Mouse (Mus musculus): ENCODE data around the gene Cyb5r3. TPM values are rescaled to one million over a fixed set of nuclear protein-coding genes. Genes with fewer than 3 reads are reported as not detected.

Cyb5r3 gene
- polyA plus RNA-seq, 1 experiment from 2014 or later = 283 TPM

DNA sequence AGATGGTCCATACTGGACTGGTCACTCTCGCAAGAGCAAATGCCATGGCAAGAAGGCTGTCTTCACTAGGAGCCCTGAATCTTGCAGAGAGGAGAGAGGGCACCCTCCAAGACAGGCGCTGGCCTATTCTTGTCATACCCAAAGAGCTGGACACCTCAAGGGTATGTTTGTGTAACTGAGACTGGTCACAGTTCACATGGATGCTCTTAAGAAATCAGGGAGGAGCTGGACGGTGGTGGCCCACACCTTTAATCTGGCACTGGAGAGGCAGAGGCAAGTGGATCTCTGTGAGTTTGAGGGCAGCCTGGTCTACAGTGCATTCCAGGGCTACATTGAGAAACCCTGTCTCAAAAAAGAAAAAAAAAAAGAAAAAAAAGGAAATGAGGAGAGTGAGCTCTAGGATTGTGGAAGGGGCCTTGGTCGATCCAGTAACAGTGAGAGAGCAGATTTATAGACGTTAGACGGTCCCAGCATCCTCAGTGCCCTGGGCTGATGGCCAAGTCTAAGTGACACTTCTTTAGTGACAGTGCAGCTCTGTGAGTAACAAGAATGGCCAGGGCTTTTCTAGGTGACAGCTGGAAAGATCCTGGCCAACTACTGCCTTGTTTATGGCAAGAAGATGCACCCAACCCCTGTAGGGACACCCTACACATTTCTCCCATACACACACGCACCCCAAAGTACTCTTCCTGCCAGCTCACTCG lies 1.3 kb downstream of the Cyb5r3 start:
- 42% methylated on average over 8 of the region's 8 CpGs for WGBS

GRCm38 (mm10) chr15:83169772-83170722 lies 2.3 kb downstream of the Cyb5r3 start:
- peak overlapping the region; percentile 5; the same call in 1 of the 2 replicates for H3K4me3 ChIP-seq (ENCODE audit: low read length)
- peak overlapping the region; percentile 41 for H3K9ac ChIP-seq (ENCODE audit: low read depth, low read length)
- 68% methylated on average over 8 of the region's 8 CpGs for WGBS
- peaks cover 42% of the 10 kb centered on the region for H3K4me1 ChIP-seq (ENCODE audit: control insufficient read depth, insufficient read depth, low read length)
- ATAC-seq = 0 out of 2 replicates have a peak, but pooled peaks have one; percentile 14
- no peaks in the 10 kb centered on the region for H3K36me3 ChIP-seq (ENCODE audit: control insufficient read depth, insufficient read depth, low read length)
- peak overlapping the region; percentile 92 for H3K4me2 ChIP-seq (ENCODE audit: low read depth, low read length)
- peak overlapping the region; percentile 39 for H3K27ac ChIP-seq (ENCODE audit: low read length)
- no peaks in the 10 kb centered on the region for H3K9me3 ChIP-seq (ENCODE audit: control insufficient read depth, low read length)
- H3K27me3 ChIP-seq (replicated peaks; ENCODE audit: control insufficient read depth, insufficient read depth, low read length) = no peaks in the 10 kb centered on the region

More for the DNA sequence above, 1.3 kb downstream of the Cyb5r3 start:
- peak overlapping the region; percentile 92 for H3K4me2 ChIP-seq (ENCODE audit: low read depth, low read length)
- no peaks in the 10 kb centered on the region for H3K9me3 ChIP-seq (ENCODE audit: control insufficient read depth, low read length)
- peak overlapping the region; percentile 67; the same call in 1 of the 2 replicates for H3K27ac ChIP-seq (ENCODE audit: low read length)
- peak overlapping the region; percentile 71 for H3K4me3 ChIP-seq (ENCODE audit: low read length)
- ATAC-seq = no peak
- H3K27me3 ChIP-seq (replicated peaks; ENCODE audit: control insufficient read depth, insufficient read depth, low read length) = no peaks in the 10 kb centered on the region
- peaks cover 41% of the 10 kb centered on the region for H3K4me1 ChIP-seq (ENCODE audit: control insufficient read depth, insufficient read depth, low read length)
- H3K9ac ChIP-seq (ENCODE audit: low read depth, low read length) = peak overlapping the region; percentile 78
- H3K36me3 ChIP-seq (ENCODE audit: control insufficient read depth, insufficient read depth, low read length) = no peaks in the 10 kb centered on the region

DNA sequence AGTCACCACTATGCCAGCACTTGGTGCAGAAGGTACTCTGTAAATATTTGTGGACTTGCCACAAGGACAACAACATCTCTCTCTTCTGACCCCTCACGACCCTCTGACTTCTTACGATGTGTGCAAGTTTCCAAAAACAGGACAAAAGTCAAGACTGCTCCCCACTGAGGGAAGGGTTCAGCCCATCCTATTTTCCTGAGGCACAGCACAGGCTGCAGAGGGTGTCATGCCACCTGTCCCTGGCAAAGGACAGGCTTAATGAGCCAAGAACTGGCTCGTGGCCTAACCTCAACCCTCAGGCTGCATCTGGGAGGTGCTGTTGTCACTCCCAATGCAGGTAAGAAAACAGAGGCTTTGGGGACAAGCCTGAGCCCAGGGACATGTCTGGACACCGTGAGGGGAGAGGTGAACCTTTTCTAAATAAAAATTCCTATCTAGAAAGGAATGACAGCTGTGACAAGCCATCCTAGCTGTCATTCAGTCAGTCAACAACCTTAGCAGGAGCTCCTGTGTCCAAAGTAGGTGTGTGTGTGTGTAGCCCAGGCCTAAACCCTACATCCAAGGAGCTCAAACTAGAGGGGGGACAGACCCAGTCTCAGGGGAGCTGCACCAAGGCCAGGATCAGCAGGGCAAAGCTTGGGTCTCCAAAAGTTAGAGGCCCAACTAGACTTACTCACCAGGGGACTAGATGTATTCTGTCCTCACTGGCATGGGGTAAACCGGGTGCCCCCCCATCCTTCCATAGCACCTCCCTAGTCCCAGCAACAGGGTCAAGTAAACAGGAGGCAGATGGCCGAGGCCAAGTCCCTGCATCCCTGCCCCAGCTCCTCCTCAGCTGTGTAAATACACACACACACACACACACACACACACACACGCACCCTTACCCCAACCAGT lies 3.3 kb downstream of the Cyb5r3 start:
- Histone ChIP-seq H3K4me1 (ENCODE audit: control insufficient read depth, insufficient read depth, low read length) (peaks cover 46% of the 10 kb centered on the region), H3K9ac (ENCODE audit: low read depth, low read length) (0 out of 2 replicates have a peak overlapping the region, but pooled peaks have one; percentile 13), H3K4me3 (ENCODE audit: low read length) (no peak overlapping the region), H3K36me3 (ENCODE audit: control insufficient read depth, insufficient read depth, low read length) (no peaks in the 10 kb centered on the region), H3K27me3 (replicated peaks; ENCODE audit: control insufficient read depth, insufficient read depth, low read length) (no peaks in the 10 kb centered on the region), H3K9me3 (ENCODE audit: control insufficient read depth, low read length) (no peaks in the 10 kb centered on the region), H3K27ac (ENCODE audit: low read length) (no peak overlapping the region), H3K4me2 (ENCODE audit: low read depth, low read length) (0 out of 2 replicates have a peak overlapping the region, but pooled peaks have one; percentile 13)
- WGBS = 75% methylated on average over 7 of the region's 7 CpGs
- no peak for ATAC-seq

DNA sequence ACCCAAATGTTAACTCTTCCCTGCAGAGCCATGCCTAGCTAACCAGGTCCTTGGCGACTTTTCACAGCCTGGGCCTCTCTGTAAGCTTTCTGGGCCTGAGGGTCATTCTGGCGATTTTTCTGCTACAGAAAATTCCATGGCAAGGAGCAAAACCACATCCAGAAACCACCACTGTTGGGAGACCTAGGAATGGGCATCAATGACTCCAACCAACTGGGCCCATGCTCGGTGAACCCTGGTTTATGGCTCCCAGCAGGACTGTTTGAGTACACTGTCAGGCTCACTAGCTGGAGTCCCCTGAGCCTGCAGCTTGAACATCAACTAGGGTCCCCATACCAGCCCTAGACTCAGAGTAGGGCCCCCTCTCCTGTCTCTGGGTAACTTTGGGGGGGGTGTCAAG lies 4.1 kb downstream of the Cyb5r3 start:
- no peak overlapping the region for H3K4me3 ChIP-seq (ENCODE audit: low read length)
- H3K4me1 ChIP-seq (ENCODE audit: control insufficient read depth, insufficient read depth, low read length) = peaks cover 46% of the 10 kb centered on the region
- no peak overlapping the region for H3K27ac ChIP-seq (ENCODE audit: low read length)

GRCm38 (mm10) chr15:83167550-83168065 lies 4.8 kb downstream of the Cyb5r3 start:
- no peak for ATAC-seq
- 0 out of 2 replicates have a peak overlapping the region, but pooled peaks have one; percentile 27 for H3K9ac ChIP-seq (ENCODE audit: low read depth, low read length)
- peak overlapping the region; percentile 21; the same call in 1 of the 2 replicates for H3K4me2 ChIP-seq (ENCODE audit: low read depth, low read length)
- H3K27me3 ChIP-seq (replicated peaks; ENCODE audit: control insufficient read depth, insufficient read depth, low read length) = no peaks in the 10 kb centered on the region
- H3K36me3 ChIP-seq (ENCODE audit: control insufficient read depth, insufficient read depth, low read length) = no peaks in the 10 kb centered on the region
- no peak overlapping the region for H3K4me3 ChIP-seq (ENCODE audit: low read length)
- WGBS = 78% methylated on average over 8 of the region's 8 CpGs
- peak overlapping the region; percentile 50 for H3K27ac ChIP-seq (ENCODE audit: low read length)
- peaks cover 46% of the 10 kb centered on the region for H3K4me1 ChIP-seq (ENCODE audit: control insufficient read depth, insufficient read depth, low read length)
- no peaks in the 10 kb centered on the region for H3K9me3 ChIP-seq (ENCODE audit: control insufficient read depth, low read length)

More for the DNA sequence above, 4.1 kb downstream of the Cyb5r3 start:
- no peaks in the 10 kb centered on the region for H3K9me3 ChIP-seq (ENCODE audit: control insufficient read depth, low read length)
- no peaks in the 10 kb centered on the region for H3K36me3 ChIP-seq (ENCODE audit: control insufficient read depth, insufficient read depth, low read length)
- no peak overlapping the region for H3K4me2 ChIP-seq (ENCODE audit: low read depth, low read length)
- no peaks in the 10 kb centered on the region for H3K27me3 ChIP-seq (replicated peaks; ENCODE audit: control insufficient read depth, insufficient read depth, low read length)
- no peak for ATAC-seq
- 73% methylated on average over 3 of the region's 3 CpGs for WGBS
- H3K9ac ChIP-seq (ENCODE audit: low read depth, low read length) = no peak overlapping the region

DNA sequence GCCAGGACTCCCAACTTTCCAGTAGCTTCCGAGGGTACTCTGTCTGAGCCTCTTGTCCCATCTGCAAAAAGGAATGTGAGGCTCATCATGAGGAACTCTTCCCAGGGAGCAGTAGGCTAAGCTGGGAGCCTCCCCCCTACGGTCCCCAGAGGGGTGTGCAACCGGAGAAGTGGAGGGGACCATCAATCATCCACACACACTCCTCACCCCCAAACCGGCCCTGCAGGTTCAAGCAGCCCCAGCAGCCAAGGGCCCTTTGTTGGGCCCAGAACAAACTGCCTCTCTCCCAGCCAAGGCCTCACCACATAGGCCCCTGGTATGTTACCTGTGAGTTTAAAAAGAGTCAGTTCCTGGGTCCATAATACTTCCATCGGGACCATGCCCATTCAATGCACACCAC lies 5.3 kb downstream of the Cyb5r3 start:
- Histone ChIP-seq H3K27ac (ENCODE audit: low read length) (peak overlapping the region; percentile 50), H3K4me1 (ENCODE audit: control insufficient read depth, insufficient read depth, low read length) (peaks cover 47% of the 10 kb centered on the region), H3K4me2 (ENCODE audit: low read depth, low read length) (peak overlapping the region; percentile 21; the same call in 1 of the 2 replicates), H3K4me3 (ENCODE audit: low read length) (no peak overlapping the region), H3K36me3 (ENCODE audit: control insufficient read depth, insufficient read depth, low read length) (peaks cover under 1% of the 10 kb centered on the region; the same call in 1 of the 2 replicates), H3K9me3 (ENCODE audit: control insufficient read depth, low read length) (no peaks in the 10 kb centered on the region), H3K27me3 (replicated peaks; ENCODE audit: control insufficient read depth, insufficient read depth, low read length) (no peaks in the 10 kb centered on the region), H3K9ac (ENCODE audit: low read depth, low read length) (0 out of 2 replicates have a peak overlapping the region, but pooled peaks have one; percentile 27)
- no peak for ATAC-seq
- WGBS = 53% methylated on average over 5 of the region's 5 CpGs

- no peaks in the 10 kb centered on the region for H3K27me3 ChIP-seq (replicated peaks; ENCODE audit: control insufficient read depth, insufficient read depth, low read length)
- peak overlapping the region; percentile 15; the same call in 1 of the 2 replicates for H3K27ac ChIP-seq (ENCODE audit: low read length)
- H3K4me2 ChIP-seq (ENCODE audit: low read depth, low read length) = no peak overlapping the region
- H3K4me3 ChIP-seq (ENCODE audit: low read length) = no peak overlapping the region
- no peak overlapping the region for H3K9ac ChIP-seq (ENCODE audit: low read depth, low read length)
- ATAC-seq = no peak
- WGBS = 83% methylated on average over 3 of the region's 3 CpGs
- H3K4me1 ChIP-seq (ENCODE audit: control insufficient read depth, insufficient read depth, low read length) = peaks cover 47% of the 10 kb centered on the region
- H3K9me3 ChIP-seq (ENCODE audit: control insufficient read depth, low read length) = no peaks in the 10 kb centered on the region
- H3K36me3 ChIP-seq (ENCODE audit: control insufficient read depth, insufficient read depth, low read length) = peaks cover 5% of the 10 kb centered on the region; the same call in 1 of the 2 replicates
Observed at GRCm38 (mm10) chr15:83166642-83167041, 5.8 kb downstream of the Cyb5r3 start.

GRCm38 (mm10) chr15:83165526-83166315 lies 6.7 kb downstream of the Cyb5r3 start:
- H3K4me3 ChIP-seq (ENCODE audit: low read length) = no peak overlapping the region
- H3K9ac ChIP-seq (ENCODE audit: low read depth, low read length) = no peak overlapping the region
- no peak for ATAC-seq
- H3K9me3 ChIP-seq (ENCODE audit: control insufficient read depth, low read length) = no peaks in the 10 kb centered on the region
- H3K36me3 ChIP-seq (ENCODE audit: control insufficient read depth, insufficient read depth, low read length) = peaks cover 5% of the 10 kb centered on the region; the same call in 1 of the 2 replicates
- no peaks in the 10 kb centered on the region for H3K27me3 ChIP-seq (replicated peaks; ENCODE audit: control insufficient read depth, insufficient read depth, low read length)
- H3K4me2 ChIP-seq (ENCODE audit: low read depth, low read length) = no peak overlapping the region
- peaks cover 41% of the 10 kb centered on the region for H3K4me1 ChIP-seq (ENCODE audit: control insufficient read depth, insufficient read depth, low read length)
- no peak overlapping the region for H3K27ac ChIP-seq (ENCODE audit: low read length)
- 86% methylated on average over 13 of the region's 13 CpGs for WGBS

Data from intestine, embryonic 16.5 days (tissue).